Mouse (Mus musculus) kidney, embryonic 16.5 days (tissue): ENCODE measurements at regions not wholly inside any gene's neighbourhood (a gene's known extent, or its start where the extent isn't known, plus 50 kb on each side); places are given as distances from the start of the nearest gene placed in this dataset.

ENCODE experiments used
- ATAC-seq: fragments of 200-750 bp; cut with Nextera tagmentation; 2 replicates; pipeline ENCODE4 v1.8.0; 2017; ENCODE audit warnings: moderate TSS enrichment; ENCODE audit not compliant: low FRiP score, low TSS enrichment
- H3K27ac ChIP-seq: fragments of 300-500 bp; sonication (generic); 2 replicates; pipeline ENCODE4 v1.5.1; 2014; ENCODE audit warnings: low read length
- H3K27me3 ChIP-seq: fragments of 300-500 bp; sonication (generic); 2 replicates; pipeline ENCODE4 v1.6.1; 2014; ENCODE audit warnings: low read length, control low read depth, mixed read lengths; ENCODE audit not compliant: insufficient read depth
- H3K36me3 ChIP-seq: fragments of 300-500 bp; sonication (generic); 2 replicates; pipeline ENCODE4 v1.6.1; 2014; ENCODE audit warnings: low read length, control low read depth, mixed read lengths; ENCODE audit not compliant: insufficient read depth
- H3K4me1 ChIP-seq: fragments of 300-500 bp; sonication (generic); 2 replicates; pipeline ENCODE4 v1.6.1; 2014; ENCODE audit warnings: low read length, control low read depth, mixed read lengths; ENCODE audit not compliant: insufficient read depth
- H3K4me2 ChIP-seq: fragments of 300-500 bp; sonication (generic); replicated peaks from 2 replicates; pipeline ENCODE4 v1.6.1; 2014; ENCODE audit warnings: low read depth, low read length
- H3K4me3 ChIP-seq: fragments of 300-500 bp; sonication (generic); 2 replicates; pipeline ENCODE4 v1.5.1; 2014; ENCODE audit warnings: mild to moderate bottlenecking, low read length
- H3K9ac ChIP-seq: fragments of 300-500 bp; sonication (generic); replicated peaks from 2 replicates; pipeline ENCODE4 v1.6.1; 2014; ENCODE audit warnings: low read length
- H3K9me3 ChIP-seq: fragments of 300-500 bp; sonication (generic); 2 replicates; pipeline ENCODE4 v1.6.1; 2016; ENCODE audit warnings: low read length, control low read depth
- WGBS: fragments of 180-500 bp; shearing (Covaris S2); extraction: QIAGEN DNeasy Blood & Tissue Kit; methylation state at CpG from one replicate; pipeline ENCODE4 v1.1.7; 2014; 5-methylcytosine and 5-hydroxymethylcytosine counted together

- ATAC-seq: peak; percentile 74; the same call in 1 of the 2 replicates
- Histone ChIP-seq H3K27ac (no peak overlapping the region), H3K4me3 (no peak overlapping the region), H3K36me3 (no peaks in the 10 kb centered on the region), H3K9me3 (no peaks in the 10 kb centered on the region), H3K4me2 (no peak overlapping the region), H3K4me1 (peaks cover 5% of the 10 kb centered on the region; the same call in 1 of the 2 replicates), H3K27me3 (no peaks in the 10 kb centered on the region), H3K9ac (no peak overlapping the region)
- 4% methylated on average over 2 of the region's 2 CpGs for WGBS
Observed at GRCm38 (mm10) chr4:31583495-31583894, 380.4 kb upstream of the Map3k7 start.

- Histone ChIP-seq H3K27me3 (no peaks in the 10 kb centered on the region), H3K4me2 (no peak overlapping the region), H3K4me3 (no peak overlapping the region), H3K4me1 (peaks cover 5% of the 10 kb centered on the region; the same call in 1 of the 2 replicates), H3K27ac (no peak overlapping the region), H3K36me3 (no peaks in the 10 kb centered on the region), H3K9me3 (no peaks in the 10 kb centered on the region), H3K9ac (no peak overlapping the region)
- WGBS: 47% methylated on average over 3 of the region's 3 CpGs
- no peak for ATAC-seq
Observed at GRCm38 (mm10) chr4:31584171-31584570, 379.7 kb upstream of the Map3k7 start.

- Histone ChIP-seq H3K36me3 (no peaks in the 10 kb centered on the region), H3K27ac (no peak overlapping the region), H3K4me2 (no peak overlapping the region), H3K9me3 (no peaks in the 10 kb centered on the region), H3K4me1 (no peaks in the 10 kb centered on the region), H3K4me3 (no peak overlapping the region), H3K27me3 (no peaks in the 10 kb centered on the region), H3K9ac (no peak overlapping the region)
- no peak for ATAC-seq
- 64% methylated on average over 1 of the region's 1 CpGs for WGBS
Observed at GRCm38 (mm10) chr4:31594089-31594488, 369.8 kb upstream of the Map3k7 start.

- no peaks in the 10 kb centered on the region for H3K27me3 ChIP-seq
- H3K4me2 ChIP-seq: no peak overlapping the region
- H3K36me3 ChIP-seq: no peaks in the 10 kb centered on the region
- ATAC-seq: no peak; the same call in 1 of the 2 replicates
- peaks cover 8% of the 10 kb centered on the region; the same call in 1 of the 2 replicates for H3K4me1 ChIP-seq
- no peaks in the 10 kb centered on the region for H3K9me3 ChIP-seq
- H3K9ac ChIP-seq: no peak overlapping the region
- no peak overlapping the region for H3K4me3 ChIP-seq
- peak overlapping the region; percentile 69 for H3K27ac ChIP-seq
- 25% methylated on average over 8 of the region's 8 CpGs for WGBS
Observed at GRCm38 (mm10) chr4:31601536-31601935, 362.4 kb upstream of the Map3k7 start.

GRCm38 (mm10) chr4:31603776-31604175 lies 360.1 kb upstream of the Map3k7 start:
- no peaks in the 10 kb centered on the region for H3K27me3 ChIP-seq
- H3K4me3 ChIP-seq: no peak overlapping the region
- no peak overlapping the region for H3K9ac ChIP-seq
- no peak for ATAC-seq
- H3K36me3 ChIP-seq: no peaks in the 10 kb centered on the region
- no peak overlapping the region for H3K4me2 ChIP-seq
- no peaks in the 10 kb centered on the region for H3K9me3 ChIP-seq
- H3K4me1 ChIP-seq: peaks cover 8% of the 10 kb centered on the region; the same call in 1 of the 2 replicates
- no peak overlapping the region for H3K27ac ChIP-seq
- WGBS: 86% methylated on average over 2 of the region's 2 CpGs

GRCm38 (mm10) chr4:31608811-31609210 lies 355.1 kb upstream of the Map3k7 start:
- 73% methylated on average over 8 of the region's 8 CpGs for WGBS

GRCm38 (mm10) chr4:31609559-31609958 lies 354.3 kb upstream of the Map3k7 start:
- Histone ChIP-seq H3K36me3 (no peaks in the 10 kb centered on the region), H3K9ac (no peak overlapping the region), H3K4me2 (no peak overlapping the region), H3K4me1 (peaks cover 17% of the 10 kb centered on the region), H3K27ac (no peak overlapping the region), H3K4me3 (no peak overlapping the region), H3K9me3 (no peaks in the 10 kb centered on the region), H3K27me3 (no peaks in the 10 kb centered on the region)
- 82% methylated on average over 6 of the region's 6 CpGs for WGBS
- no peak for ATAC-seq

More at GRCm38 (mm10) chr4:31608811-31609210, 355.1 kb upstream of the Map3k7 start:
- Histone ChIP-seq H3K27me3 (no peaks in the 10 kb centered on the region), H3K9me3 (no peaks in the 10 kb centered on the region), H3K4me2 (no peak overlapping the region), H3K4me3 (no peak overlapping the region), H3K27ac (no peak overlapping the region), H3K36me3 (no peaks in the 10 kb centered on the region), H3K4me1 (peaks cover 17% of the 10 kb centered on the region), H3K9ac (no peak overlapping the region)
- ATAC-seq: no peak

GRCm38 (mm10) chr4:31612147-31612824 lies 351.6 kb upstream of the Map3k7 start:
- H3K27ac ChIP-seq: 0 out of 2 replicates have a peak overlapping the region, but pooled peaks have one; percentile 29
- peak; percentile 49; the same call in 1 of the 2 replicates for ATAC-seq
- 49% methylated on average over 8 of the region's 8 CpGs for WGBS

GRCm38 (mm10) chr4:31612825-31613514 lies 350.9 kb upstream of the Map3k7 start:
- Histone ChIP-seq H3K9ac (no peak overlapping the region), H3K9me3 (no peaks in the 10 kb centered on the region), H3K27ac (0 out of 2 replicates have a peak overlapping the region, but pooled peaks have one; percentile 29), H3K36me3 (no peaks in the 10 kb centered on the region), H3K4me2 (no peak overlapping the region), H3K4me3 (no peak overlapping the region), H3K4me1 (peaks cover 17% of the 10 kb centered on the region), H3K27me3 (no peaks in the 10 kb centered on the region)
- peak; percentile 51; the same call in 1 of the 2 replicates for ATAC-seq
- WGBS: 37% methylated on average over 9 of the region's 9 CpGs

More at GRCm38 (mm10) chr4:31612147-31612824, 351.6 kb upstream of the Map3k7 start:
- no peak overlapping the region for H3K4me2 ChIP-seq
- no peak overlapping the region for H3K4me3 ChIP-seq
- peaks cover 17% of the 10 kb centered on the region for H3K4me1 ChIP-seq
- no peaks in the 10 kb centered on the region for H3K36me3 ChIP-seq
- H3K9me3 ChIP-seq: no peaks in the 10 kb centered on the region
- no peak overlapping the region; the same call in 1 of the 2 replicates for H3K9ac ChIP-seq
- no peaks in the 10 kb centered on the region for H3K27me3 ChIP-seq

- Histone ChIP-seq H3K4me2 (no peak overlapping the region), H3K4me1 (peaks cover 12% of the 10 kb centered on the region), H3K9me3 (no peaks in the 10 kb centered on the region), H3K9ac (no peak overlapping the region), H3K4me3 (no peak overlapping the region), H3K27ac (no peak overlapping the region), H3K36me3 (no peaks in the 10 kb centered on the region), H3K27me3 (no peaks in the 10 kb centered on the region)
- ATAC-seq: no peak
- WGBS: 79% methylated on average over 7 of the region's 7 CpGs
Observed at GRCm38 (mm10) chr4:31617572-31617971, 346.3 kb upstream of the Map3k7 start.
